Mouse (Mus musculus) MEL (cell line): Measurements from ENCODE around the gene Poglut1. TPM values are rescaled to one million over a fixed set of nuclear protein-coding genes. Genes with fewer than 3 reads are reported as not detected.
"Not testable (repeated sequence)": the region's sequence is repeated elsewhere in the genome, so short reads cannot be mapped to it uniquely, and the experiment has no call there.

Experiments used
- DNase-seq: peaks from one replicate; pipeline ENCODE4 v3.0.0; 2011; ENCODE audit warnings: low read depth, low spot score
- H3K27ac ChIP-seq: 2 replicates; pipeline ENCODE4 v1.5.1; 2012; ENCODE audit warnings: low read depth, mild to moderate bottlenecking, control low read depth, low read length, moderate library complexity; ENCODE audit not compliant: control insufficient read depth
- H3K27me3 ChIP-seq, 2 experiments: fragments of 150-350 bp in 1 of 2; sonication (generic) in 1 of 2; 2 replicates each; pipeline ENCODE4 v1.6.1; 2012; ENCODE audit warnings: low read length in 2 of 2, mild to moderate bottlenecking in 2 of 2, improper control_type of control experiment in 1 of 2, moderate library complexity in 1 of 2; ENCODE audit not compliant: insufficient read depth in 2 of 2, control insufficient read depth in 1 of 2
- H3K36me3 ChIP-seq, 2 experiments: 2 replicates each; pipeline ENCODE4 v1.6.1; 2012 to 2014; ENCODE audit warnings: low read length in 2 of 2, improper control_type of control experiment in 1 of 2, inconsistent platforms in 1 of 2, mild to moderate bottlenecking in 1 of 2; ENCODE audit not compliant: insufficient read depth in 2 of 2, control insufficient read depth in 1 of 2
- H3K4me1 ChIP-seq, 2 experiments: fragments of 150-350 bp in 1 of 2; sonication (generic) in 1 of 2; 2 replicates each; pipeline ENCODE4 v1.6.1; 2012; ENCODE audit warnings: low read length in 2 of 2, improper control_type of control experiment in 1 of 2, mild to moderate bottlenecking in 1 of 2; ENCODE audit not compliant: insufficient read depth in 2 of 2, control insufficient read depth in 1 of 2
- H3K4me3 ChIP-seq, 2 experiments: fragments of 150-350 bp in 1 of 2; sonication (generic) in 1 of 2; 2 replicates each; pipeline ENCODE4 v1.5.1; 2012; ENCODE audit warnings: low read depth in 2 of 2, low read length in 2 of 2, mild to moderate bottlenecking in 2 of 2, moderate library complexity in 2 of 2, control low read depth in 1 of 2, improper control_type of control experiment in 1 of 2; ENCODE audit not compliant: control insufficient read depth in 1 of 2, insufficient read depth in 1 of 2
- H3K79me2 ChIP-seq: 2 replicates; pipeline ENCODE4 v1.6.1; 2012; ENCODE audit warnings: mild to moderate bottlenecking, low read length, moderate library complexity; ENCODE audit not compliant: control insufficient read depth, poor library complexity, insufficient read depth
- H3K9ac ChIP-seq: 2 replicates; pipeline ENCODE4 v1.6.1; 2012; ENCODE audit warnings: low read depth, mild to moderate bottlenecking, control low read depth, low read length, moderate library complexity; ENCODE audit not compliant: control insufficient read depth, poor library complexity, severe bottlenecking
- H3K9me3 ChIP-seq: fragments of 150-350 bp; sonication (generic); replicated peaks from 2 replicates; pipeline ENCODE4 v1.6.1; 2012; ENCODE audit warnings: mild to moderate bottlenecking, low read length, improper control_type of control experiment, moderate library complexity; ENCODE audit not compliant: insufficient read depth
- CHD2 ChIP-seq: IDR thresholded peaks from 2 replicates; pipeline ENCODE4 v1.6.1; 2011; ENCODE audit warnings: low read length, improper control_type of control experiment
- ETS1 ChIP-seq: IDR thresholded peaks from 2 replicates; pipeline ENCODE4 v1.6.1; 2012; ENCODE audit warnings: low read depth, mild to moderate bottlenecking, inconsistent platforms, low read length, improper control_type of control experiment, moderate library complexity
- GABPA ChIP-seq: IDR thresholded peaks from 2 replicates; pipeline ENCODE4 v1.6.1; 2012; ENCODE audit warnings: low read depth, mild to moderate bottlenecking, inconsistent platforms, low read length, improper control_type of control experiment, moderate library complexity
- GATA1 ChIP-seq: IDR thresholded peaks from 2 replicates; pipeline ENCODE4 v1.6.1; 2011; ENCODE audit warnings: low read depth, low read length, improper control_type of control experiment
- MAX ChIP-seq: IDR thresholded peaks from 2 replicates; pipeline ENCODE4 v1.6.1; 2011; ENCODE audit warnings: low read length, improper control_type of control experiment
- MXI1 ChIP-seq: IDR thresholded peaks from 2 replicates; pipeline ENCODE4 v1.6.1; 2011; ENCODE audit warnings: mild to moderate bottlenecking, low read depth, low read length, improper control_type of control experiment
- MYC ChIP-seq: IDR thresholded peaks from 2 replicates; pipeline ENCODE4 v1.6.1; 2011; ENCODE audit warnings: low read depth, mild to moderate bottlenecking, low read length, improper control_type of control experiment, moderate library complexity
- NELFE ChIP-seq: IDR thresholded peaks from 2 replicates; pipeline ENCODE4 v1.6.1; 2011; ENCODE audit warnings: low read depth, low read length, improper control_type of control experiment
- POLR2A ChIP-seq, 2 experiments: IDR thresholded peaks; 2 replicates each; pipeline ENCODE4 v1.6.1; 2011 to 2012; ENCODE audit warnings: low read length in 2 of 2, mild to moderate bottlenecking in 2 of 2, control low read depth in 1 of 2, improper control_type of control experiment in 1 of 2, low read depth in 1 of 2, moderate library complexity in 1 of 2; ENCODE audit not compliant: control insufficient read depth in 1 of 2, insufficient read depth in 1 of 2, poor library complexity in 1 of 2
- TBP ChIP-seq: IDR thresholded peaks from 2 replicates; pipeline ENCODE4 v1.8.0; 2011; ENCODE audit warnings: low read depth, low read length, improper control_type of control experiment
- USF1 ChIP-seq: IDR thresholded peaks from 2 replicates; pipeline ENCODE4 v1.6.1; 2014; ENCODE audit warnings: low read depth, mild to moderate bottlenecking, inconsistent platforms, low read length, improper control_type of control experiment, moderate library complexity
- USF2 ChIP-seq, 2 experiments: IDR thresholded peaks; 2 replicates each; pipeline ENCODE4 v1.6.1; 2011 to 2012; ENCODE audit warnings: improper control_type of control experiment in 2 of 2, low read length in 2 of 2, borderline replicate concordance in 1 of 2, inconsistent platforms in 1 of 2, low read depth in 1 of 2, mild to moderate bottlenecking in 1 of 2; ENCODE audit not compliant: insufficient read depth in 1 of 2
- polyA plus RNA-seq, 2 experiments: library from polyadenylated mRNA; stranded (reverse) in 1 of 2; unstranded in 1 of 2; fragments of >175 nt in 1 of 2; fragments of >200 nt in 1 of 2; gene quantifications; 2 replicates each; pipeline versions ENCODE4 v1.2.1 to v1.2.4; 2012; ENCODE audit warnings: low replicate concordance in 2 of 2, low read depth in 1 of 2; ENCODE audit not compliant: insufficient read length in 2 of 2, insufficient read depth in 1 of 2, missing spikeins in 1 of 2
- total RNA-seq: library from RNA; depleted of rRNA; stranded (reverse); fragments of 300-350 nt; gene quantifications from 2 replicates; pipeline ENCODE4 v1.2.3, GENCODE M21; 2012

The Poglut1 gene
- total and polyA plus RNA-seq, 3 experiments: 17.9 to 28.6 TPM; not detected in 1

DNA sequence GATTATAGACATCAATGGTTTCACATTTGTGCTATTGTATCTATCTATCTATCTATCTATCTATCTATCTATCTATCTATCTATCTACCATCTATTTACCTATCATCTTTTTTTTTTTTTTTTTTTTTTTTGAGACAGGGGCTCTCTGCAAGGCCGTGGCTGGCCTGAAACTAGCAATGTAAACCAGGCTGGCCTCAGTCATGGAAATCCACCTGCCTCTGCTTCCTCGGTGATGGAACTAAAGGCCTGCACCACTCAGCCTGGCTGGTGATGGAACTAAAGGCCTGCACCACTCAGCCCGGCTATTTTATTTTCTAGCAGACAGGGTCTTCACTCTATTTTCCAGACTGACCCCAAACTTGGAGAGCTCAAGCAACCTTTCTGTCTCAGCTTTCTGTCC, 71.8 kb downstream of the Poglut1 start:
- H3K9me3 ChIP-seq: no peaks in the 10 kb centered on the region
- no peak overlapping the region for H3K27ac ChIP-seq
- H3K4me1 ChIP-seq: peaks cover 11 to 33% of the 10 kb centered on the region in 2 experiments
- H3K27me3 ChIP-seq: no peaks in the 10 kb centered on the region
- H3K9ac ChIP-seq: no peak overlapping the region
- H3K79me2 ChIP-seq: no peaks in the 10 kb centered on the region; the same call in 1 of the 2 replicates
- H3K4me3 ChIP-seq: no peak overlapping the region
- TF ChIP-seq GATA1: peak; percentile 48; the same call in 1 of the 2 replicates
- no peak for TF ChIP-seq POLR2A (IDR thresholded peaks at IDR 0.05; ENCODE audit: control insufficient read depth in 1 of 2, insufficient read depth in 1 of 2, low read depth in 1 of 2, low read length in 2 of 2, poor library complexity in 1 of 2)
- TF ChIP-seq, all 39 proteins: peak for 1
- no peak for DNase-seq
- peaks cover 0 to 35% of the 10 kb centered on the region in 2 experiments; a peak in 2 of 4 replicates for H3K36me3 ChIP-seq

DNA sequence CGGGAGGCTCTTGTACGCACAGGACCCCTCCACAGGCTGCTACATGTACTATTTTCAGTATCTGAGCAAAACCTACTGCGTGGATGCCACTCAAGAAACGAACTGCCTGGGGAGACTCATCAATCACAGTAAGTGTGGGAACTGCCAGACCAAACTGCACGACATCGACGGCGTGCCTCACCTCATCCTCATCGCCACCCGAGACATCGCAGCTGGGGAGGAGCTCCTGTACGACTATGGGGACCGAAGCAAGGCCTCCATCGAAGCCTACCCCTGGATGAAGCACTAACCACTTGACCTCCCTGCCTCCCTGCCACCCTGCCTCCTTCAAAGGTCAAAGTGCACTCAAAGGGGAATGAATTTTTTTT, 72.8 kb downstream of the Poglut1 start:
- not testable (repeated sequence) for H3K9me3 ChIP-seq, H3K79me2 ChIP-seq, H3K27me3 ChIP-seq, H3K27ac ChIP-seq, H3K4me3 ChIP-seq, DNase-seq, H3K9ac ChIP-seq
- H3K36me3 ChIP-seq: peaks cover 0 to 41% of the 10 kb centered on the region in 2 experiments; a peak in 2 of 4 replicates
- peaks cover 11 to 35% of the 10 kb centered on the region in 2 experiments for H3K4me1 ChIP-seq

DNA sequence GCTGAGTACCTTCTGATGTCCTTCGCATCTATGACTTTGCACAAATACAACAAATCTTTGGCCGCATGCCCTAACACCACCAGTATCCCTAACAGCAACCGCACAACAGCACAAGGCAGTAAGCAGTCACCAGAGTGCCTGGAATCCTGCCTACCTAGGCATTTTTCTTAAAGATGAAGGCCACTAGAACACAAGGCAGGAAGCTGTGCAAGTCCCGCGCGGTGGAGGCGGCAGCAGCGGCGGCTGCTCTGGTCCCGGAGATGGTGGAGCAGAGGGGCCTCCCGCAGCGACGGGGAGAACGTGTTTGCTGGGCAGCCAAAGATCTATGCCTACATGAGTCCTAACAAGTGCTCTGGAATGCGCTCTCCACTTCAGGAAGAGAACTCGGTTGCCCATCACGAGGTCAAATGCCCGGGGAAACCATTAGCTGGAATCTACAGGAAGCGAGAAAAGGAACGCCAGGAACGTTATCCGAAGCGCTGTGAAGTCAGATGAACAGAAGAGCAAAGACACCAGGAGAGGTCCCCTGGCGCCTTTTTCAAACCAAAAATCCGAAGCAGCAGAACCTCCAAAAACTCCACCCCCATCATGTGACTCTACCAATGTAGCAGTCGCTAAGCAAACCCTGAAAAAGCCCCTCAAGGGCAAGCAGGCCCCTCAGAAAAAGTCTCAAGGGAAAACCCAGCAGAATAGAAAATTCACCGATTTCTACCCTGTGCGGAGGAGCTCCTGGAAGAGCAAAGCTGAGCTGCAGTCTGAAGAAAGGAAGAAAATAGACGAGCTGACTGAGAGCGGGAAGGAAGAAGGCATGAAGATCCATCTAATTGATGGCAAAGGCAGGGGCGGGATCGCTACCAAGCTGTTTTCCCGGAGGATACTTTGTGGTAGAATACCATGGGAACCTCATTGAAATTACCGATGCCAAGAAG, 73.5 kb downstream of the Poglut1 start:
- no peaks in the 10 kb centered on the region for H3K27me3 ChIP-seq
- no peaks in the 10 kb centered on the region; the same call in 1 of the 2 replicates for H3K79me2 ChIP-seq
- peak overlapping the region; percentile 66 to 75 for H3K4me3 ChIP-seq
- peaks cover 0 to 39% of the 10 kb centered on the region in 2 experiments; a peak in 2 of 4 replicates for H3K36me3 ChIP-seq
- no peaks in the 10 kb centered on the region for H3K9me3 ChIP-seq
- peaks cover 11 to 34% of the 10 kb centered on the region in 2 experiments for H3K4me1 ChIP-seq
- peak; percentile 76 for DNase-seq
- peak overlapping the region; percentile 49 for H3K27ac ChIP-seq
- 0 out of 2 replicates have a peak, but pooled peaks have one; percentile 16 for TF ChIP-seq ETS1
- TF ChIP-seq GABPA: 0 out of 2 replicates have a peak, but pooled peaks have one; percentile 34
- peak in 1 of 2 experiments; percentile 53; a peak in 1 of 4 replicates for TF ChIP-seq USF2 (IDR thresholded peaks at IDR 0.05; ENCODE audit: borderline replicate concordance in 1 of 2, insufficient read depth in 1 of 2, low read depth in 1 of 2, low read length in 2 of 2)
- TF ChIP-seq CHD2: no peak
- 0 out of 2 replicates have a peak, but pooled peaks have one; percentile 12 for TF ChIP-seq TBP
- TF ChIP-seq MAX: 0 out of 2 replicates have a peak, but pooled peaks have one; percentile 22
- no peak; the same call in 1 of the 2 replicates for TF ChIP-seq MXI1
- TF ChIP-seq GATA1: no peak
- peak; percentile 53 for TF ChIP-seq NELFE
- TF ChIP-seq USF1: peak; percentile 86
- peak in 1 of 2 experiments; percentile 48; a peak in 1 of 4 replicates for TF ChIP-seq POLR2A (IDR thresholded peaks at IDR 0.05; ENCODE audit: control insufficient read depth in 1 of 2, insufficient read depth in 1 of 2, low read depth in 1 of 2, low read length in 2 of 2, poor library complexity in 1 of 2)
- TF ChIP-seq MYC: 0 out of 2 replicates have a peak, but pooled peaks have one; percentile 28
- peak overlapping the region; percentile 65 for H3K9ac ChIP-seq
